28 mouse cellular contexts compared by ENCODE assay signal in the genomic region with DNA sequence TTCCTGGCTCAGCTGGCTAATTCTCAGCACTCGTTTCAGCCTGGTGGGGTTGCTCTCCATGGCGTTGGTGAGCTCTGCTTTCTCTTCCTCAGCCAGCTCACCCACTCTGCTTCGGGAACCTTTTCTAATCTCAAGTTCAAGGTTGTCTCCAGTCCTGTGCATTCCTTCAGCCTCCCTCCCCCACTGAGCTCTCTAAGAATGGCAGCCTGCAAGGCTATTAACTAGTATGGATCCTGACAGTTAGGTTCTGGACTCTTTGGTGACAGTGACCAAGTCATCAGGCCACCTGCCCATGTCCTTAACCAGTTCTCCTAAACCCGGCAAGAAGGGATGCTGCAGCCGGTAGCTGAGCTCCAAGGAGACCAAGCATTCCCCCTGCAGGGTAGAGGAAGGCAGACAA. TPM values are rescaled to one million over a fixed set of nuclear protein-coding genes. Genes with fewer than 3 reads are reported as not detected.
DNase-seq lines count a peak whose midpoint lies in the region.
"Had no signal": no experiment of that assay in that cellular context is flagged by ENCODE, and none has a peak within 500 bp of the region (broad histone marks: within the 10 kb centered on the region; RNA-seq: fewer than 3 reads in every experiment).

No protein-coding gene starts in this region.

- DNase-seq in adrenal gland, adult 2 months: peak; percentile 59
- DNase-seq in adrenal gland, postnatal 25 days: no peak
- DNase-seq in ovary, postnatal 36 days (ENCODE audit: low spot score): peak; percentile 29
- DNase-seq in ovary, postnatal 10 days (ENCODE audit: low spot score): no peak
- DNase-seq in adrenal gland, postnatal 10 days: peak; percentile 24
- no peak for DNase-seq in urinary bladder, adult 18-20 months (ENCODE audit: low spot score in 2 of 2)
- no peak for DNase-seq in kidney, postnatal 36 days
- DNase-seq: B cell, adult 2 months; cerebellum, adult 11-12 months; cerebellum, adult 8-10 months; cerebellum, postnatal 10 days; cerebellum, postnatal 36 days; embryo, embryonic 11 days; gastrocnemius, postnatal 25 days; heart, adult 2 months had no signal

RNA-seq across cellular contexts. Expression of a gene that starts 30.1 kb away (rescaled TPM):
- 10 to 100 TPM in 1 of 2 experiments, 1 to 10 TPM in 1; 7.5 to 10.6 TPM for total RNA-seq in adrenal gland, adult 2 months (2021)
- 8.1 and 9.6 TPM in 2 replicates for polyA plus RNA-seq in adrenal gland, adult 2 months (2012; rRNA removed)
- 14.1 and 18.7 TPM in 2 replicates for total RNA-seq in adrenal gland, postnatal 25 days (2021)
- 10 to 100 TPM; 11.7 to 13.5 TPM for total RNA-seq in adrenal gland, postnatal 10 days (2021)
- total RNA-seq: CH12.LX; hematopoietic stem cell, adult 5-6 weeks had no signal
- polyA plus RNA-seq: erythroblast, embryonic 14.5 days; G1E had no signal

RNA-seq across cellular contexts. Expression of a gene that starts 34.5 kb away (rescaled TPM):
- total RNA-seq in adrenal gland, adult 2 months (2021): under 1 TPM; 0.14 to 0.41 TPM
- polyA plus RNA-seq in adrenal gland, adult 2 months (2012; rRNA removed): 0.28 and 0.35 TPM in 2 replicates
- total RNA-seq in adrenal gland, postnatal 25 days (2021): 0.33 and 1.0 TPM in 2 replicates
- 1 to 10 TPM in 1 of 2 experiments, under 1 TPM in 1; 0.45 to 1.1 TPM for total RNA-seq in adrenal gland, postnatal 10 days (2021)
- total RNA-seq: CH12.LX; G1E; hematopoietic stem cell, adult 5-6 weeks had no signal
- polyA plus RNA-seq: brain, embryonic 14.5 days; cortical plate, adult 2 months; erythroblast, embryonic 14.5 days; forebrain, embryonic 12.5 days; forebrain, embryonic 15.5 days; G1E; gonadal fat pad, adult 2 months; hindbrain, embryonic 12.5 days; hindbrain, embryonic 15.5 days; intestine, embryonic 14.5 days; Patski had no signal

Comparison
In these comparisons a context has a peak if more than half of its experiments do, and no peak if none do; other contexts are left out.
1. DNase-seq: peak in adrenal gland, adult 2 months (single experiment), ovary, postnatal 36 days (single experiment) and adrenal gland, postnatal 10 days (single experiment); none in adrenal gland, postnatal 25 days (single experiment), ovary, postnatal 10 days (single experiment), urinary bladder, adult 18-20 months (0 of 2) and kidney, postnatal 36 days (0 of 2).